ENCODE assay signal across 17 mouse cellular contexts in genomic region chr9:90245206-90245605, GRCm38 (mm10). TPM values are rescaled to one million over a fixed set of nuclear protein-coding genes. Genes with fewer than 3 reads are reported as not detected.
DNase-seq lines count a peak whose midpoint lies in the region; ATAC-seq and TF ChIP-seq lines count a peak whose summit lies in the region.
"Had no signal": no experiment of that assay in that cellular context is flagged by ENCODE, and none has a peak within 500 bp of the region (broad histone marks: within the 10 kb centered on the region; RNA-seq: fewer than 3 reads in every experiment).

No protein-coding gene starts in this region.

- H3K9me3 ChIP-seq in liver, embryonic 13.5 days (replicated peaks) = no peaks in the 10 kb centered on the region
- H3K9me3 ChIP-seq: forebrain, embryonic 10.5 days; hindbrain, embryonic 13.5 days; limb, embryonic 13.5 days; midbrain, embryonic 13.5 days had no signal

- intact Hi-C loops in gastrocnemius, adult 2 months (cut with DNase I) = no loop called here

- DNase-seq in CD4-positive, CD25-positive, alpha-beta regulatory T cell, adult 2 months (ENCODE audit: low read depth, low spot score) = peak; percentile 64
- DNase-seq in T-cell, adult 2 months (ENCODE audit: low spot score) = peak; percentile 62
- no peak for DNase-seq in liver, embryonic 13.5 days
- DNase-seq in frontal cortex, postnatal 25 days (ENCODE audit: low spot score in 2 of 2) = no peak
- DNase-seq in gastrocnemius, adult 2 months = no peak
- no peak for DNase-seq in cerebellum, postnatal 14 days
- DNase-seq: cerebellum, adult 18-20 months; gastrocnemius, postnatal 36 days; kidney, adult 2 months; lung, postnatal 14 days; right cerebral cortex, postnatal 25 days had no signal

- peaks cover 94% of the 10 kb centered on the region for H3K4me1 ChIP-seq in liver, embryonic 13.5 days (replicated peaks)
- H3K4me1 ChIP-seq: forebrain, embryonic 10.5 days; limb, embryonic 13.5 days; midbrain, embryonic 13.5 days had no signal

- H3K36me3 ChIP-seq in liver, embryonic 13.5 days = peaks cover 71% of the 10 kb centered on the region

- no peak for TF ChIP-seq CTCF in gastrocnemius, adult 2 months (IDR thresholded peaks at IDR 0.05)

- no peak overlapping the region for H3K9ac ChIP-seq in liver, embryonic 13.5 days
- H3K9ac ChIP-seq: hindbrain, embryonic 13.5 days; limb, embryonic 13.5 days; midbrain, embryonic 13.5 days had no signal

- no peaks in the 10 kb centered on the region for H3K27me3 ChIP-seq in liver, embryonic 13.5 days
- H3K27me3 ChIP-seq: hindbrain, embryonic 13.5 days; limb, embryonic 13.5 days; midbrain, embryonic 13.5 days; Patski had no signal

- no peak for ATAC-seq in liver, embryonic 13.5 days (ENCODE audit: low read depth)
- peak; percentile 20; the same call in 1 of the 2 replicates for ATAC-seq in monocyte, adult 5-6 weeks (replicated peaks; ENCODE audit: insufficient number of reproducible peaks, low FRiP score, low TSS enrichment, poor library complexity, severe bottlenecking)
- ATAC-seq: midbrain, embryonic 13.5 days; Patski had no signal

- no peak overlapping the region for H3K4me3 ChIP-seq in liver, embryonic 13.5 days (replicated peaks)
- no peak overlapping the region for H3K4me3 ChIP-seq in gastrocnemius, adult 2 months
- H3K4me3 ChIP-seq: forebrain, embryonic 10.5 days; hindbrain, embryonic 13.5 days; limb, embryonic 13.5 days; midbrain, embryonic 13.5 days had no signal

- 28% methylated on average over 6 of the region's 6 CpGs for WGBS in liver, embryonic 13.5 days (ENCODE audit: insufficient replicate concordance)

- H3K27ac ChIP-seq in liver, embryonic 13.5 days = peak overlapping the region; percentile 99
- H3K27ac ChIP-seq in gastrocnemius, adult 2 months = no peak overlapping the region
- H3K27ac ChIP-seq: forebrain, embryonic 10.5 days; hindbrain, embryonic 13.5 days; limb, embryonic 13.5 days; midbrain, embryonic 13.5 days had no signal

- H3K4me2 ChIP-seq in liver, embryonic 13.5 days = no peak overlapping the region
- H3K4me2 ChIP-seq: hindbrain, embryonic 13.5 days; limb, embryonic 13.5 days; midbrain, embryonic 13.5 days had no signal

RNA-seq across cellular contexts. Expression of gene Tbc1d2b, which starts 25.4 kb away (rescaled TPM):
- polyA plus RNA-seq in liver, embryonic 13.5 days (2015; fragmentation: Nextera tagmentation; extraction: Ambion mirVana) = 6.5 and 8.2 TPM in 2 replicates
- 51.8 to 93.0 TPM (median 58.5 TPM) in 3 replicates for total RNA-seq in monocyte, adult 5-6 weeks (2017)
- 1 to 10 TPM; 3.0 to 5.9 TPM for total RNA-seq in gastrocnemius, adult 2 months (2021)

Comparison
In these comparisons a context has a peak if more than half of its experiments do, and no peak if none do; other contexts are left out.
1. DNase-seq: peak in CD4-positive, CD25-positive, alpha-beta regulatory T cell, adult 2 months (single experiment) and T-cell, adult 2 months (single experiment); none in liver, embryonic 13.5 days (single experiment), frontal cortex, postnatal 25 days (0 of 2), gastrocnemius, adult 2 months (single experiment) and cerebellum, postnatal 14 days (0 of 2).